Mouse (Mus musculus) left cerebral cortex, postnatal 14 days (tissue): ENCODE results near the gene Pdzd2. TPM values are rescaled to one million over a fixed set of nuclear protein-coding genes. Genes with fewer than 3 reads are reported as not detected.

Experiments used
- DNase-seq, 2 experiments: peaks; one replicate each; pipeline ENCODE4 v3.0.0; 2021 to 2022; ENCODE audit warnings: low spot score in 2 of 2, mixed read lengths in 1 of 2
- intact Hi-C: fragments of 180-260 bp; cut with DNase I; formaldehyde crosslinking; loops from one replicate; pipeline ENCODE4 v1.15.1; 2025
- total RNA-seq, 2 experiments: library from RNA; stranded (reverse); gene quantifications; 2 replicates each; pipeline ENCODE4 v1.2.3; 2021

Pdzd2 gene
- total RNA-seq, 2 experiments from 2014 or later, result 81.5 to 91.1 TPM

- peak; percentile 49 to 66 for DNase-seq
These were observed 1.2 kb downstream of the Pdzd2 start for GRCm38 (mm10) chr15:12738301-12739093.

GRCm38 (mm10) chr15:12735208-12735607 lies 4.5 kb downstream of the Pdzd2 start:
- intact Hi-C loops, result loop anchor here (5.0 kb wide), 2 partner anchors 53 to 123 kb away; no protein-coding TSS in a partner anchor
- no peak for DNase-seq

More at GRCm38 (mm10) chr15:12738301-12739093, 1.2 kb downstream of the Pdzd2 start:
- intact Hi-C loops, result loop anchor here (5.0 kb wide), 2 partner anchors 56 to 126 kb away; no protein-coding TSS in a partner anchor

- intact Hi-C loops, result no loop called here
- no peak for DNase-seq
These were observed 5.5 kb downstream of the Pdzd2 start for GRCm38 (mm10) chr15:12734221-12734620.

GRCm38 (mm10) chr15:12732613-12733012 lies 7.1 kb downstream of the Pdzd2 start:
- intact Hi-C loops, result no loop called here
- DNase-seq, result no peak

GRCm38 (mm10) chr15:12728381-12728780 lies 11.3 kb downstream of the Pdzd2 start:
- intact Hi-C loops, result no loop called here

GRCm38 (mm10) chr15:12725256-12725655 lies 14.5 kb downstream of the Pdzd2 start:
- no peak for DNase-seq
- intact Hi-C loops, result no loop called here

More at GRCm38 (mm10) chr15:12728381-12728780, 11.3 kb downstream of the Pdzd2 start:
- peak; percentile 17 to 62 for DNase-seq

GRCm38 (mm10) chr15:12721684-12722500 lies 17.8 kb downstream of the Pdzd2 start:
- no peak for DNase-seq
- intact Hi-C loops, result no loop called here

GRCm38 (mm10) chr15:12718819-12719218 lies 20.9 kb downstream of the Pdzd2 start:
- no peak for DNase-seq
- intact Hi-C loops, result no loop called here

GRCm38 (mm10) chr15:12717410-12717809 lies 22.3 kb downstream of the Pdzd2 start:
- intact Hi-C loops, result no loop called here
- no peak for DNase-seq

GRCm38 (mm10) chr15:12716881-12717280 lies 22.8 kb downstream of the Pdzd2 start:
- no peak for DNase-seq
- intact Hi-C loops, result no loop called here

- DNase-seq, result no peak
- intact Hi-C loops, result no loop called here
These were observed 25.4 kb downstream of the Pdzd2 start for GRCm38 (mm10) chr15:12714322-12714721.

- intact Hi-C loops, result no loop called here
- no peak for DNase-seq
These were observed 26.5 kb downstream of the Pdzd2 start for GRCm38 (mm10) chr15:12713216-12713615.

GRCm38 (mm10) chr15:12710036-12710435 lies 29.7 kb downstream of the Pdzd2 start:
- intact Hi-C loops, result no loop called here
- no peak for DNase-seq

- DNase-seq, result no peak
- intact Hi-C loops, result no loop called here
These were observed 31.4 kb downstream of the Pdzd2 start for GRCm38 (mm10) chr15:12708297-12708696.

- intact Hi-C loops, result no loop called here
- DNase-seq, result no peak
These were observed 32.8 kb downstream of the Pdzd2 start for GRCm38 (mm10) chr15:12706902-12707301.

GRCm38 (mm10) chr15:12700367-12700766 lies 39.4 kb downstream of the Pdzd2 start:
- intact Hi-C loops, result no loop called here
- no peak for DNase-seq

GRCm38 (mm10) chr15:12697741-12698140 lies 42.0 kb downstream of the Pdzd2 start:
- DNase-seq, result no peak
- intact Hi-C loops, result no loop called here

GRCm38 (mm10) chr15:12696889-12697288 lies 42.8 kb downstream of the Pdzd2 start:
- no peak for DNase-seq
- intact Hi-C loops, result no loop called here

GRCm38 (mm10) chr15:12689716-12690381 lies 49.9 kb downstream of the Pdzd2 start:
- intact Hi-C loops, result no loop called here
- peak in 1 of 2 experiments; percentile 27 for DNase-seq

GRCm38 (mm10) chr15:12682549-12682948 lies 57.2 kb downstream of the Pdzd2 start:
- DNase-seq, result no peak
- intact Hi-C loops, result loop anchor here (5.0 kb wide), 1 partner anchor 55 kb away; the partner anchor contains the start of gene Pdzd2
